Mouse (Mus musculus) thymus, adult 2 months (tissue): Measurements from ENCODE around the gene Tipin. TPM values are rescaled to one million over a fixed set of nuclear protein-coding genes. Genes with fewer than 3 reads are reported as not detected.
A peak's percentile ranks its signal among the peaks of the same experiment; 100 is the strongest.

Source experiments
- DNase-seq: peaks from one replicate; pipeline ENCODE4 v3.0.0; 2021
- H3K27ac ChIP-seq: fragments of 200-500 bp; 2 replicates; pipeline ENCODE4 v1.5.1; 2012; ENCODE audit warnings: low read length, control low read depth; ENCODE audit not compliant: control insufficient read depth, insufficient read depth
- H3K27me3 ChIP-seq: fragments of 200-500 bp; 2 replicates; pipeline ENCODE4 v1.6.1; 2012; ENCODE audit warnings: mild to moderate bottlenecking, low read length, moderate library complexity, mixed read lengths; ENCODE audit not compliant: control insufficient read depth, insufficient read depth
- H3K36me3 ChIP-seq: fragments of 200-500 bp; 2 replicates; pipeline ENCODE4 v1.6.1; 2012; ENCODE audit warnings: mild to moderate bottlenecking, low read length, moderate library complexity; ENCODE audit not compliant: control insufficient read depth, insufficient read depth
- H3K4me1 ChIP-seq: fragments of 200-500 bp; replicated peaks from 2 replicates; pipeline ENCODE4 v1.6.1; 2012; ENCODE audit warnings: low read length; ENCODE audit not compliant: control insufficient read depth, insufficient read depth
- H3K4me3 ChIP-seq: fragments of 200-500 bp; 2 replicates; pipeline ENCODE4 v1.5.1; 2012; ENCODE audit warnings: mild to moderate bottlenecking, low read length, control low read depth, moderate library complexity; ENCODE audit not compliant: control insufficient read depth, insufficient read depth
- CTCF ChIP-seq: fragments of 200-500 bp; IDR thresholded peaks from 2 replicates; pipeline ENCODE4 v1.5.1; 2012; ENCODE audit warnings: mild to moderate bottlenecking, control low read depth, low read length, moderate library complexity, borderline replicate concordance; ENCODE audit not compliant: control insufficient read depth, poor library complexity, insufficient read depth; ENCODE audit errors: extremely low read depth
- POLR2A ChIP-seq: fragments of 200-500 bp; IDR thresholded peaks from 2 replicates; pipeline ENCODE4 v1.6.1; 2012; ENCODE audit warnings: mild to moderate bottlenecking, low read length, control low read depth, moderate library complexity; ENCODE audit not compliant: control insufficient read depth, poor library complexity, insufficient read depth; ENCODE audit errors: extremely low read depth
- WGBS: fragments of 180-500 bp; shearing (Covaris S2); methylation state at CpG from one replicate; pipeline ENCODE4 v1.1.7; 2018; 5-methylcytosine and 5-hydroxymethylcytosine counted together
- polyA plus RNA-seq: library from polyadenylated mRNA; depleted of rRNA; stranded (reverse); fragments of >200 nt; gene quantifications from 2 replicates; pipeline ENCODE4 v1.2.3, GENCODE M21; 2012

Gene Tipin
- polyA plus RNA-seq, 1 experiment, result 16.5 TPM

- Histone ChIP-seq H3K27ac (no peak overlapping the region), H3K4me1 (no peaks in the 10 kb centered on the region), H3K4me3 (no peak overlapping the region), H3K36me3 (no peaks in the 10 kb centered on the region), H3K27me3 (no peaks in the 10 kb centered on the region)
- no peak for DNase-seq
- WGBS, result 77% methylated on average over 2 of the region's 2 CpGs
- TF ChIP-seq CTCF, result no peak
- no peak for TF ChIP-seq POLR2A
These were observed 41.3 kb upstream of the Tipin start for GRCm38 (mm10) chr9:64240116-64240515.

GRCm38 (mm10) chr9:64240681-64241080 is 40.7 kb upstream of the Tipin start:
- no peaks in the 10 kb centered on the region for H3K4me1 ChIP-seq
- H3K27ac ChIP-seq, result no peak overlapping the region
- no peak for TF ChIP-seq CTCF
- TF ChIP-seq POLR2A, result no peak
- no peak for DNase-seq
- 83% methylated on average over 8 of the region's 8 CpGs for WGBS
- no peaks in the 10 kb centered on the region for H3K36me3 ChIP-seq
- no peaks in the 10 kb centered on the region for H3K27me3 ChIP-seq
- H3K4me3 ChIP-seq, result no peak overlapping the region

- no peak overlapping the region for H3K4me3 ChIP-seq
- no peaks in the 10 kb centered on the region for H3K36me3 ChIP-seq
- no peak overlapping the region for H3K27ac ChIP-seq
- 69% methylated on average over 6 of the region's 6 CpGs for WGBS
- TF ChIP-seq POLR2A, result no peak
- no peaks in the 10 kb centered on the region for H3K4me1 ChIP-seq
- no peaks in the 10 kb centered on the region for H3K27me3 ChIP-seq
- DNase-seq, result no peak
These were observed 39.0 kb upstream of the Tipin start for GRCm38 (mm10) chr9:64242381-64242831.

GRCm38 (mm10) chr9:64249371-64249770 is 32.0 kb upstream of the Tipin start:
- TF ChIP-seq POLR2A (no peak), CTCF (no peak)
- DNase-seq, result no peak
- no peak overlapping the region for H3K27ac ChIP-seq
- 24% methylated on average over 1 of the region's 1 CpGs for WGBS
- no peak overlapping the region for H3K4me3 ChIP-seq
- H3K27me3 ChIP-seq, result no peaks in the 10 kb centered on the region
- H3K4me1 ChIP-seq, result peaks cover 5% of the 10 kb centered on the region; the same call in 1 of the 2 replicates
- H3K36me3 ChIP-seq, result no peaks in the 10 kb centered on the region

GRCm38 (mm10) chr9:64250111-64250730 is 31.2 kb upstream of the Tipin start:
- no peak overlapping the region for H3K4me3 ChIP-seq
- H3K36me3 ChIP-seq, result no peaks in the 10 kb centered on the region
- TF ChIP-seq POLR2A (no peak), CTCF (no peak)
- no peak overlapping the region for H3K27ac ChIP-seq
- peaks cover 5% of the 10 kb centered on the region; the same call in 1 of the 2 replicates for H3K4me1 ChIP-seq
- H3K27me3 ChIP-seq, result no peaks in the 10 kb centered on the region
- no peak for DNase-seq

GRCm38 (mm10) chr9:64252591-64253020 is 28.8 kb upstream of the Tipin start:
- no peak for TF ChIP-seq POLR2A
- Histone ChIP-seq H3K36me3 (no peaks in the 10 kb centered on the region), H3K27ac (no peak overlapping the region), H3K4me3 (peak overlapping the region; percentile 60), H3K4me1 (peaks cover 5% of the 10 kb centered on the region; the same call in 1 of the 2 replicates), H3K27me3 (no peaks in the 10 kb centered on the region)
- under 1% methylated on average over 16 of the region's 16 CpGs for WGBS
- DNase-seq, result peak; percentile 25
